Mouse (Mus musculus): ENCODE measurements around the gene Lrrc4. TPM values are rescaled to one million over a fixed set of nuclear protein-coding genes. Genes with fewer than 3 reads are reported as not detected.

The Lrrc4 gene
- polyA plus RNA-seq, 1 experiment, result 51.6 TPM

DNA sequence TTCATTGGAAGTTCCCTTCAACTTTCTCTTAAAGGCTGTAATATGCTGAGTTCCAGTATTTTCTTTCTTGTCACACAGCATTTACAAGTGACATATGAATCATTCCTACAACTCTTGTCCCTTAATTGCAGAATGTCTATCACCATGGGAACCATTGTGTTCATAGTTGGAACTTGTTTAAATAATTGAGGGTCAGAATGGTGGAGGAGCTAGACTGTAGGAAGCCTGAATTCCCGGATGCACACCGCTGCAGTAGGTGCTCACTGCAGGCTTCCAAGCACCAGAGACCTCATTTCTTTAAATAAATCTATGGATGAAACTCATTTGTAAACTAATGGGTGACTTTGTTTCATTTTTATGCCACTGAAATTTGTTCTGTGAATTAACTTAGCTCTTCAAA lies 201.7 kb downstream of the Lrrc4 start:
- DNase-seq, result no peak
- TF ChIP-seq POLR2A (IDR thresholded peaks at IDR 0.05; ENCODE audit: borderline replicate concordance, insufficient read depth, low read length), result no peak
- TF ChIP-seq CTCF (IDR thresholded peaks at IDR 0.05; ENCODE audit: borderline replicate concordance, insufficient read depth, low read depth, low read length), result no peak
- Histone ChIP-seq H3K4me3 (replicated peaks; ENCODE audit: insufficient read depth, low read depth, low read length) (no peak overlapping the region), H3K4me1 (ENCODE audit: control insufficient read depth, insufficient read depth, low read length) (peaks cover 3% of the 10 kb centered on the region), H3K27me3 (ENCODE audit: control insufficient read depth, insufficient read depth, low read length) (no peaks in the 10 kb centered on the region), H3K27ac (ENCODE audit: insufficient read depth, low read length) (no peak overlapping the region)
- WGBS, result 91% methylated on average over 2 of the region's 2 CpGs

DNA sequence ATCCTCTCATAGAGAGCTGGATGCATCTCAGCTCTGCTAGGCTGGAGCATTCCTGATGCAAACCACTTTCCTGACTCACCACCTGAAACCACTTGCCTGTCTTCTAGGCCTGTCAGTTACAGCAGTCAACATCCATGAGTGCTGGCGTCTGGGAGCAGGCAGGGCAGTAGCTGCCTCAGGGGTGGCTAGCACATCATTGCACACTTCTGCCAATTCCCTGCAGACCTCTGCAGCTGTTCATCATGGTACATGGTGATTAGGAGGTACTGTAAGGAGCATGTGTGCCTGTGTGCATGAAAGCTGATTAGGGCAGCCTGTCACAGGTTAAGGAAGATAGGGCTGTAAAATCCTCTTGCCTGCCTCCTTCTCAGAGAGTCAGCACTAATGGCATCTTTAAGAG lies 203.1 kb downstream of the Lrrc4 start:
- Histone ChIP-seq H3K27me3 (ENCODE audit: control insufficient read depth, insufficient read depth, low read length) (no peaks in the 10 kb centered on the region), H3K4me3 (replicated peaks; ENCODE audit: insufficient read depth, low read depth, low read length) (no peak overlapping the region), H3K4me1 (ENCODE audit: control insufficient read depth, insufficient read depth, low read length) (peaks cover 3% of the 10 kb centered on the region), H3K27ac (ENCODE audit: insufficient read depth, low read length) (no peak overlapping the region)
- no peak for TF ChIP-seq POLR2A (IDR thresholded peaks at IDR 0.05; ENCODE audit: borderline replicate concordance, insufficient read depth, low read length)
- TF ChIP-seq CTCF (IDR thresholded peaks at IDR 0.05; ENCODE audit: borderline replicate concordance, insufficient read depth, low read depth, low read length), result no peak
- 85% methylated on average over 1 of the region's 1 CpGs for WGBS
- no peak for DNase-seq

DNA sequence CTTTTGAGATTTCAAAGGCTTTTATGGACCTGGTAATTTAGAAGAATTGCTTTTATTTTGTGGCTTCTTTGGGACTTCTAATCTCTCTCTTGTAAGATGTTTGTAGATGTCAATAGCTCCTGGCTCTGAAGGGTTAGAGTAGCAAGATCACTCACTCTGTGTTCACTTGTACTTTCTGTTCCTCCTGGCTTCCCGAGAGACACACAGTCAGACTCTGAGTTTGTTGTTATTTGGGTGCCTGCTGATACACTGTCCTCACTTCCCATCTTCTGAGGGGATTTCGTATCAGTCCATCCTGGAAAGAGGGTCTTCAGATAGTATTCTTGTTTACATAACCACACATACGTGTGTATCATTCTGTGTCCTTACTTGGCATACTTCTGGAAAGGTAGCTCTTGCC lies 208.6 kb downstream of the Lrrc4 start:
- Histone ChIP-seq H3K4me1 (ENCODE audit: control insufficient read depth, insufficient read depth, low read length) (peaks cover 6% of the 10 kb centered on the region; the same call in 1 of the 2 replicates), H3K27ac (ENCODE audit: insufficient read depth, low read length) (no peak overlapping the region), H3K4me3 (replicated peaks; ENCODE audit: insufficient read depth, low read depth, low read length) (no peak overlapping the region), H3K27me3 (ENCODE audit: control insufficient read depth, insufficient read depth, low read length) (no peaks in the 10 kb centered on the region)
- 94% methylated on average over 3 of the region's 3 CpGs for WGBS
- DNase-seq, result no peak
- no peak for TF ChIP-seq POLR2A (IDR thresholded peaks at IDR 0.05; ENCODE audit: borderline replicate concordance, insufficient read depth, low read length)
- no peak for TF ChIP-seq CTCF (IDR thresholded peaks at IDR 0.05; ENCODE audit: borderline replicate concordance, insufficient read depth, low read depth, low read length)

DNA sequence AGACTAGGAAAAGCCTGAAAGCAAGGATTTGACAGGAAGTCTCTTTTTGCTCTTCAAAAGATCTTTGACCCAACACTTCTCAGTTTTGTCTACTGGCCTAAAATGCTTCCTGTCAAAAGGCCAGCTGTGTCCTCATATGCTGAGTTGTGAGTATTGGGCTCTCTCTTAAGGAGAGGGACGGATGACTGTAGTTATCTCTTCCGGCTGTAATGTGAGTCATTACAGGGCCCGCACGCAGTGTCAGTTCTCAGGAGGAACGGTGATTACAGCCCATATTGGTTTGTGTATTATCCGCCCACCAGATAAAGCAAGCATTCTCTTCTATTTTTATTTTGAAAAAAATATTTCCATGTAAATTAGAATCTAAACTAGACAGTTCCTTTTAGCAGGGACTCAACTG lies 209.0 kb downstream of the Lrrc4 start:
- DNase-seq, result no peak
- Histone ChIP-seq H3K4me1 (ENCODE audit: control insufficient read depth, insufficient read depth, low read length) (peaks cover 6% of the 10 kb centered on the region; the same call in 1 of the 2 replicates), H3K27me3 (ENCODE audit: control insufficient read depth, insufficient read depth, low read length) (no peaks in the 10 kb centered on the region), H3K4me3 (replicated peaks; ENCODE audit: insufficient read depth, low read depth, low read length) (no peak overlapping the region), H3K27ac (ENCODE audit: insufficient read depth, low read length) (no peak overlapping the region)
- WGBS, result 90% methylated on average over 6 of the region's 6 CpGs
- no peak for TF ChIP-seq POLR2A (IDR thresholded peaks at IDR 0.05; ENCODE audit: borderline replicate concordance, insufficient read depth, low read length)
- TF ChIP-seq CTCF (IDR thresholded peaks at IDR 0.05; ENCODE audit: borderline replicate concordance, insufficient read depth, low read depth, low read length), result no peak

DNA sequence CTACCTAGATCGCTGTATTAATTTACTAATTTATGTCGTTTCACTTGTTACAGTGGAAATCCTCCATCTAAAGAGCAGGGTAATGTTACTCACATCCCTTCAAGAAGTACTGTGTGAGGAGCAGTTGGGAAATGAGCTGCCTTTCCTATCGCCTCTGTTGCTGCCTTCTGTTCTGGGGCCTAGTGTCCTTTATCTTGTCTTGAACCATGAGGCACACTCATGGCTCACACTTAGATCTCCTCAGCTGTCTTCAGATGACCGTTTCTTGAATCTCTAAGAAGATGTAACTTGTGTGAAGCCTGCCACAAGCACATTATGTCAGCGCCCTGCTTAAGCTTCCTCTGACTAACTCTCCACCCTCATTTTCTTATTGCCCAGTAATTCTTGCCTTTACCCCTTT lies 209.6 kb downstream of the Lrrc4 start:
- WGBS, result 94% methylated on average over 5 of the region's 5 CpGs

DNA sequence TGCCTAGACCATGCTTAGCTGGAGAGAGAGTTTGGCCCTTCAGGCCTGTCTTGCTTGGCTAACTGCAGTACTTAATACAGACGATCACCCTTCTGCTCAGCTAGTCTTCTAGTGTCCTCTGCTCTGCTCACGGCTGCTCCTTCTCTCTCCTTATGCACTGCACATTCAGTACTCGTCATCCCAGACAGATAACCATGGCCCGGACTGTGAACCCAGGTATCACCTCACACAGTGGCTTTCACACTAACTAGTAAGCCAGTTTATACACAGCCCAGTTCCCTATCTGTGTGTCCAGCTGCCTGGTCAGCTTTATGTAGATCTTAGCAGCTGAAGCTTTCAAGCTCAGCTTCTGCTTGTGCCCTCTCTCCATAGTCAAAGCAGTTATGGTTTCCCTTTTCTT lies 210.1 kb downstream of the Lrrc4 start:
- Histone ChIP-seq H3K27ac (ENCODE audit: insufficient read depth, low read length) (no peak overlapping the region), H3K4me3 (replicated peaks; ENCODE audit: insufficient read depth, low read depth, low read length) (no peak overlapping the region), H3K27me3 (ENCODE audit: control insufficient read depth, insufficient read depth, low read length) (no peaks in the 10 kb centered on the region), H3K4me1 (ENCODE audit: control insufficient read depth, insufficient read depth, low read length) (peaks cover 6% of the 10 kb centered on the region; the same call in 1 of the 2 replicates)
- TF ChIP-seq POLR2A (IDR thresholded peaks at IDR 0.05; ENCODE audit: borderline replicate concordance, insufficient read depth, low read length), result no peak
- TF ChIP-seq CTCF (IDR thresholded peaks at IDR 0.05; ENCODE audit: borderline replicate concordance, insufficient read depth, low read depth, low read length), result no peak
- WGBS, result 90% methylated on average over 4 of the region's 4 CpGs
- no peak for DNase-seq

More for the DNA sequence above, 209.6 kb downstream of the Lrrc4 start:
- H3K27me3 ChIP-seq (ENCODE audit: control insufficient read depth, insufficient read depth, low read length), result no peaks in the 10 kb centered on the region
- no peak overlapping the region for H3K4me3 ChIP-seq (replicated peaks; ENCODE audit: insufficient read depth, low read depth, low read length)
- DNase-seq, result no peak
- H3K27ac ChIP-seq (ENCODE audit: insufficient read depth, low read length), result no peak overlapping the region
- TF ChIP-seq POLR2A (IDR thresholded peaks at IDR 0.05; ENCODE audit: borderline replicate concordance, insufficient read depth, low read length) (no peak), CTCF (IDR thresholded peaks at IDR 0.05; ENCODE audit: borderline replicate concordance, insufficient read depth, low read depth, low read length) (no peak)
- H3K4me1 ChIP-seq (ENCODE audit: control insufficient read depth, insufficient read depth, low read length), result peaks cover 6% of the 10 kb centered on the region; the same call in 1 of the 2 replicates

DNA sequence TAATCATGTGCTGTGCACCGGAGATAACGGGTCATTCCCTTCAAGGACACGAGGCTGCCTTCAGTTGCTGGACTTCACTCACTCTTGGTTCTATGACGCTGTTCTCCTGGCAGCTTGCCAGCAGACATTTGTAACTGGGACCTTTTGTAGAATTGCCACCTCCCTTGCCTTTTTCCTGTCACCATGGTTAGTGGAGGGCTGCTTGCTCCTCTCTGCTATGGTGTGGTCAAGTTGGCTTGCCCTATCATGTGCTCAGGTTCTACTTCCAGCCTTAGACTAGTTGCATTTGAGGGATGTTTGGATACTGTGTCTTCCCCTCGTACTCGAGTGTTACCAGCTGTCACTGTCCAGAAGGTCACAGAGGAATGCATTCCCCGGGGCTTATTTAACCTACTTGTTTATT lies 212.8 kb downstream of the Lrrc4 start:
- Histone ChIP-seq H3K4me1 (ENCODE audit: control insufficient read depth, insufficient read depth, low read length) (peaks cover 20% of the 10 kb centered on the region), H3K27me3 (ENCODE audit: control insufficient read depth, insufficient read depth, low read length) (no peaks in the 10 kb centered on the region), H3K27ac (ENCODE audit: insufficient read depth, low read length) (no peak overlapping the region), H3K4me3 (replicated peaks; ENCODE audit: insufficient read depth, low read depth, low read length) (no peak overlapping the region)
- TF ChIP-seq CTCF (IDR thresholded peaks at IDR 0.05; ENCODE audit: borderline replicate concordance, insufficient read depth, low read depth, low read length) (no peak), POLR2A (IDR thresholded peaks at IDR 0.05; ENCODE audit: borderline replicate concordance, insufficient read depth, low read length) (no peak)
- DNase-seq, result peak; percentile 59
- 16% methylated on average over 7 of the region's 7 CpGs for WGBS

DNA sequence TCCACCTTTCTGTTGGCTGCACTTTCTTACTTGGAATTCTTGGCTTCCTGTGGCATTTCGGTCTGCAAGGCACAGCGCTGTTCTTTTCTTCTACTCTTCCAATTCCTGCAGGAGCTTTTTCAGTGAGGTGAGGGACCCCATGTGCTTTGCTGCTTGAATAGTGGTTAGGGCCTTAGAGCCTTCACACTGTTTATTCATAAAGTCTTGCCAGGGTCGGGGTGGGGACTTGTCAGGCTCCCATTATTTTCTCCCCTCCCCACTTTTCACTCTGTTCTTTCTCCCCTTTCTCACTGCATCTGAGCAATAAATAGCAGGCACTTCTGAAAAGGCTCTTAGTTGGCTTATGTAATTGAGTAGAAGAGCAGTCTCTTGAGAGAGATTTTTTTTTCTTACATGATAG lies 213.2 kb downstream of the Lrrc4 start:
- WGBS, result 76% methylated on average over 3 of the region's 3 CpGs
- Histone ChIP-seq H3K27me3 (ENCODE audit: control insufficient read depth, insufficient read depth, low read length) (no peaks in the 10 kb centered on the region), H3K4me3 (replicated peaks; ENCODE audit: insufficient read depth, low read depth, low read length) (no peak overlapping the region), H3K27ac (ENCODE audit: insufficient read depth, low read length) (no peak overlapping the region), H3K4me1 (ENCODE audit: control insufficient read depth, insufficient read depth, low read length) (peaks cover 20% of the 10 kb centered on the region)
- TF ChIP-seq CTCF (IDR thresholded peaks at IDR 0.05; ENCODE audit: borderline replicate concordance, insufficient read depth, low read depth, low read length) (no peak), POLR2A (IDR thresholded peaks at IDR 0.05; ENCODE audit: borderline replicate concordance, insufficient read depth, low read length) (no peak)
- no peak for DNase-seq

Data from cerebellum, adult 2 months (tissue).